Mouse (Mus musculus) neural tube, embryonic 14.5 days (tissue): ENCODE results near the gene Capn8. TPM values are rescaled to one million over a fixed set of nuclear protein-coding genes. Genes with fewer than 3 reads are reported as not detected.

ENCODE experiments used
- ATAC-seq: fragments of 200-750 bp; cut with Nextera tagmentation; 2 replicates; pipeline ENCODE4 v1.8.0; 2017; ENCODE audit warnings: low read depth, mild to moderate bottlenecking, moderate TSS enrichment, moderate library complexity
- H3K27ac ChIP-seq: fragments of 300-500 bp; sonication (generic); 2 replicates; pipeline ENCODE4 v1.5.1; 2014; ENCODE audit warnings: low read depth, mild to moderate bottlenecking, control low read depth, low read length, moderate library complexity, mixed read lengths
- H3K27me3 ChIP-seq: fragments of 300-500 bp; sonication (generic); 2 replicates; pipeline ENCODE4 v1.6.1; 2014; ENCODE audit warnings: low read length; ENCODE audit not compliant: control insufficient read depth, insufficient read depth
- H3K36me3 ChIP-seq: fragments of 300-500 bp; sonication (generic); 2 replicates; pipeline ENCODE4 v1.6.1; 2014; ENCODE audit warnings: low read length, mixed read lengths; ENCODE audit not compliant: control insufficient read depth, insufficient read depth
- H3K4me1 ChIP-seq: fragments of 300-500 bp; sonication (generic); 2 replicates; pipeline ENCODE4 v1.6.1; 2014; ENCODE audit warnings: low read length; ENCODE audit not compliant: control insufficient read depth, insufficient read depth
- H3K4me2 ChIP-seq: fragments of 300-500 bp; sonication (generic); 2 replicates; pipeline ENCODE4 v1.6.1; 2014; ENCODE audit warnings: mild to moderate bottlenecking, low read depth, low read length, control low read depth
- H3K4me3 ChIP-seq: fragments of 300-500 bp; sonication (generic); 2 replicates; pipeline ENCODE4 v1.5.1; 2014; ENCODE audit warnings: low read depth, low read length, control low read depth, mixed read lengths
- H3K9ac ChIP-seq: fragments of 300-500 bp; sonication (generic); replicated peaks from 2 replicates; pipeline ENCODE4 v1.6.1; 2014; ENCODE audit warnings: low read depth, mild to moderate bottlenecking, control low read depth, low read length, mixed read lengths
- H3K9me3 ChIP-seq: fragments of 300-500 bp; sonication (generic); 2 replicates; pipeline ENCODE4 v1.6.1; 2016; ENCODE audit warnings: low read length; ENCODE audit not compliant: control insufficient read depth
- WGBS: fragments of 180-500 bp; shearing (Covaris S2); extraction: QIAGEN DNeasy Blood & Tissue Kit; methylation state at CpG from one replicate; pipeline ENCODE4 v1.1.7; 2014; 5-methylcytosine and 5-hydroxymethylcytosine counted together
- polyA plus RNA-seq: library from polyadenylated mRNA; unstranded; fragments of >200 nt; fragmentation: Nextera tagmentation; extraction: Ambion mirVana; gene quantifications from 2 replicates; pipeline ENCODE4 v1.2.1, GENCODE M21; 2014

Gene Capn8
- polyA plus RNA-seq, 1 experiment from 2014 or later = not detected

DNA sequence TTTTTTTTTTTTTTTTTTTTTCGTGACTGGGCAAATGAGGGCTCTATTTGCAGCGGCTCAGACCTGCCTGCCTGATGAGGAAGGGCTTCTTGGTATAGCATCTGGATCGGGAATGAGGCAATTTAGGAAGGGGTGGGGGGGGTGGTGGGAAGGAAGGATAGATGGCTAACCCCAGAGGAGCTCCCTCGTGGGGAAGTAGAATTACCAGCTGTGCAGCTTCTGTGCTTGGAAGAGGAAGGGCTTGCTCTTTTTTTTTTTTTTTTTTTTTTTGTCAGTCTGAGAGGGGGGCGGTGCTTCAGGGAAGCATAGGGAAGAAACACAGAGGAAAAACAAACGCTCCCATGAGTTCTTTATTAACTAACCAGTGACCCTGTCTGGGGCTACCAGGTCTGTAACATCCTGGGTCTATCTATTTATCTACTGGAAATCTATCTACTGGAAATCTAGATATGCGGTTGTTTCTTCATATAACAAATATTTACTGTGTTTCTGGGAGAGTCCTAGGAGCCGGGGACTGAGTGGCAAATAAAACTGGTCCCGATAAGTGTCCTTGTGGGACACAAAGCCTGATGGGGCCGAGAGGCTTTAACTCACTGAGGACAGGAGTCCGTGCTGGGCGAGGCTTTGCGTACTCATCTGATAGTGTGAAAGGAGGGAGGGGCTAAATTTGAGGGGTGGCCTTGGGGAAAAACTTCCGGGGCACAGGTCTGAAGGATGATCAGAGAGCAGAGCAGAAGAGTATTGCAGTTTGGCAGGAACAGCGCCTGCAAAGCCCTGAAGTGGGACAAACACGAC lies 2.0 kb upstream of the Capn8 start:
- H3K9ac ChIP-seq = no peak overlapping the region
- H3K27ac ChIP-seq = no peak overlapping the region
- WGBS = 33% methylated on average over 16 of the region's 16 CpGs
- H3K36me3 ChIP-seq = no peaks in the 10 kb centered on the region
- no peaks in the 10 kb centered on the region for H3K27me3 ChIP-seq
- H3K4me3 ChIP-seq = no peak overlapping the region
- no peaks in the 10 kb centered on the region for H3K9me3 ChIP-seq
- peak; percentile 65 for ATAC-seq
- no peak overlapping the region for H3K4me2 ChIP-seq
- no peaks in the 10 kb centered on the region for H3K4me1 ChIP-seq

DNA sequence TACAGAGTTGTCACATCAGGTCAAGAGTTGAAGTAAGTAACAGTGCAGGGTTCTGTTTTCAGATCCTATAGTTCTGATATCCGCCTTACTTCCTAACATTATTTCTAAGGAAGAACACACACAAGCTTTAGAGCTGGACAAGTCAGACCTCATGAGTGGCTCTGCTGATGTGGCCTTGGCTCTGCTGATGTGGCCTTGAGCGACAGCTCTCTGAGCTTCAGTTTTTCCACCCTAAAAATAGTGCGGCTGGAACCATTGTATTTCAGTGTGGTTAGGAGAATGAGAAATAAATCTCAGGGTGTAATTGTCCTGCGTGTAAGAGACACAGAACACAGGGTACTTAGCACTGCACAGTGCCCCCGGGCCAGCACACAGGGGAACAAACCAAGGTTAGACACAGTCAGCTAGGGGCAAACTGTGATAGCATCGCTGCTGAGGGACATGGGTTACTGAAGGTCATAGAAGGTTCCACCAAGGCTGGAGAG lies 586 bp downstream of the Capn8 start:
- no peak for ATAC-seq
- Histone ChIP-seq H3K4me3 (no peak overlapping the region), H3K4me2 (no peak overlapping the region), H3K9me3 (no peaks in the 10 kb centered on the region), H3K9ac (no peak overlapping the region), H3K4me1 (no peaks in the 10 kb centered on the region), H3K27ac (no peak overlapping the region), H3K27me3 (no peaks in the 10 kb centered on the region), H3K36me3 (no peaks in the 10 kb centered on the region)
- 82% methylated on average over 6 of the region's 6 CpGs for whole genome bisulfite sequencing

DNA sequence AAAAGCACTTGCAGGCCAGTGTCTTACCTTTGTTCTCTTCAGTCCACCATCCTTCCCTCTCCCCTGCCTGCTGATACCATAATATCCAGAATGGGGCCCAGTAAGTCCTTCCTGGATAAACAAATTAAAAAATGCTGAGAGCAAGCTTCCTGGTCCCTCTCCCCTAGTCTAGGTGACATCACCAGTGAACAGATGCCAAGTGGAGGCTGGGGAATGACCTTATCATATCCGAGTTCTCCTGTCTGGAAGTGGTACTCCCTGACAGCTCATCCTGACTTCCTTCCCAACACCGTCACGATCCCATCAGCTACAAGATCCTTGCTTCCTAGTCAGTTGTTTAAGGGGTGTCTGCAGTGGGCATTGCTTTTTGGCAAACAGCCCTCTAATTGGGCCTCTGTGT lies 6.3 kb downstream of the Capn8 start:
- no peak overlapping the region for H3K9ac ChIP-seq
- H3K9me3 ChIP-seq = no peaks in the 10 kb centered on the region
- 76% methylated on average over 3 of the region's 3 CpGs for WGBS
- H3K4me2 ChIP-seq = no peak overlapping the region
- ATAC-seq = no peak
- H3K27me3 ChIP-seq = no peaks in the 10 kb centered on the region
- H3K4me1 ChIP-seq = 0 out of 2 replicates have a peak, but pooled peaks cover 2% of the 10 kb centered on the region
- H3K27ac ChIP-seq = no peak overlapping the region
- no peak overlapping the region for H3K4me3 ChIP-seq
- H3K36me3 ChIP-seq = no peaks in the 10 kb centered on the region

DNA sequence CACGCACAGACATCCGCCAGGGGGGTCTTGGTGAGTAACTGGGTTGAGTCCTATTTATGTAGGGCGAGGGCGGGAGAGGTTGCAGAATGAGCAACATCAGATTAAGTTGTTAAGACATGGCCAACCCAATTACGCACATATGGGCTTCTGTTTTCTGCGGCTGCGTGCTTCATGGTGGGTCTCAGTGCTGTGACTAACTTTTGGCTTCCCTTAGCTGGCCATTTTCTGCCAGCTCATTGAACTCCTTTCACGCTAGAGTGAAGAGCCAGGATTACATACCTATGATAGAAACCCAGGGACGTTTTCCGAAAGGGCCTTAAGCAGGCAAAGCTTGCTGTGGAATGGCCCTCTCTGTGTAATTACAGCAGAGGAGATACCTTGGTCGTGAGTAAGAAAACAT lies 7.2 kb downstream of the Capn8 start:
- H3K4me1 ChIP-seq = 0 out of 2 replicates have a peak, but pooled peaks cover 2% of the 10 kb centered on the region
- H3K9ac ChIP-seq = no peak overlapping the region
- no peak for ATAC-seq
- 86% methylated on average over 11 of the region's 11 CpGs for WGBS
- H3K9me3 ChIP-seq = no peaks in the 10 kb centered on the region
- H3K4me3 ChIP-seq = no peak overlapping the region
- H3K36me3 ChIP-seq = no peaks in the 10 kb centered on the region
- H3K27ac ChIP-seq = no peak overlapping the region
- H3K27me3 ChIP-seq = no peaks in the 10 kb centered on the region
- no peak overlapping the region for H3K4me2 ChIP-seq

DNA sequence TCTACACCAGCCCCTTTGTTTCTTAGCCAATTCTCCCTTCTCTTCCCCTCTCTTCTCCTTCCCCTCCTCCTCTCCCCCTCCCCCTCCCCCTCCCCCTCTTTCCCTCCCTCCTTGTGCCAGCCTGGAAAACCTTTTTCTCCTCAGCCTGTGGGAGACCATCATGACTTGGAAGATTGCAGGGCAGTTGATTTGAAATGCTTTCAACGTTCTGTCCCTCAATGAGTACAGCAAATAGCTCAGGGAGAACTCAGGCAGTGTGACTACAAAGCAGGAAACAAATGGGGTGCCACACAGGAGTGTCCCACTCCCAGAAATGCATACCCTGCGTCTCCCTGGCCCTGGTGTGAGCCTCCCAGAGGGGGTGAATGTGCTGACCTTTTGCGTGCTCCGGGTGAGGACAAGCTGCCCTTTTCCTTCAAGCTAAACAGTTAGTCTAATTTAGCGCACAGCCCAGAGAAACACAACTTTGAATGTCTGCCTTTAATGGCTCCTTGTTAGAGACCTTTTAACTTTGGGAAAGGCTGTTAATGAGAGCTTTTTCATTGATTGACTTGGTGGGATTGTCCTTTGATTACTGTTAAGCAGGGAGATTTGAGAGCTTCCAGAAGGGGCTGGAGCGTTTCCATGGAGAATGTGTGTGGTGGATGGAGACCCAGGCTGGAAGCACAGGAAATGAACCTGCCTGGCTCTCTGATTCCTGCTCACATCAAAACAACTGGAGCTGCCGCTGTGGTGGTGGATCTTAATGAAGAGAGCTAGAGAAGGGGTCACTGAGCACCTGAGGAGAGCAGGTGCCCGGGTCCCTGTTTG lies 9.3 kb downstream of the Capn8 start:
- WGBS = 9% methylated on average over 8 of the region's 8 CpGs
- ATAC-seq = peak; percentile 75; the same call in 1 of the 2 replicates

DNA sequence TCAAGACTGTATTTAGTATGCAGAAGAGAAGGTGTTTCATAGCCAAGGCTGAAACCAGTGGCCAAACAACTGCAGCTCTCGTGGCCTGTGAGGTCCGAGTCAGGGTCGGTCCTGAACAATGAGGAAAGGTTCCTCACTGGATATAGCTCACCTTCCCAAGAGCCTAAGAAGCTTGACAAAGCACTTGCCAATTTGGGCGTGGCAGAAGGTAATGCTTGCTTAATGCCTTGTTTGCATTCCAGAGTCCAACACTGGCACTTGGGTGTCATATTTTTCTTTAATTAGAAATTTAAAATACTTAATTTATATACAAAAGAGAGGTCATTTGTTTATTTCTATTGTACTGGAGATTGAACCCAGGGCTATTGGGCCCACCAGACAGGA lies 9.9 kb downstream of the Capn8 start:
- Histone ChIP-seq H3K27ac (no peak overlapping the region), H3K9me3 (no peaks in the 10 kb centered on the region), H3K27me3 (no peaks in the 10 kb centered on the region), H3K4me3 (no peak overlapping the region), H3K36me3 (no peaks in the 10 kb centered on the region), H3K4me1 (0 out of 2 replicates have a peak, but pooled peaks cover 2% of the 10 kb centered on the region), H3K9ac (no peak overlapping the region), H3K4me2 (no peak overlapping the region)
- no peak for ATAC-seq
- 35% methylated on average over 4 of the region's 4 CpGs for WGBS

More for the DNA sequence above, 9.3 kb downstream of the Capn8 start:
- no peak overlapping the region for H3K9ac ChIP-seq
- no peak overlapping the region for H3K4me3 ChIP-seq
- 0 out of 2 replicates have a peak, but pooled peaks cover 2% of the 10 kb centered on the region for H3K4me1 ChIP-seq
- no peak overlapping the region for H3K4me2 ChIP-seq
- H3K27me3 ChIP-seq = no peaks in the 10 kb centered on the region
- H3K27ac ChIP-seq = 0 out of 2 replicates have a peak overlapping the region, but pooled peaks have one; percentile 44
- H3K9me3 ChIP-seq = no peaks in the 10 kb centered on the region
- H3K36me3 ChIP-seq = no peaks in the 10 kb centered on the region

DNA sequence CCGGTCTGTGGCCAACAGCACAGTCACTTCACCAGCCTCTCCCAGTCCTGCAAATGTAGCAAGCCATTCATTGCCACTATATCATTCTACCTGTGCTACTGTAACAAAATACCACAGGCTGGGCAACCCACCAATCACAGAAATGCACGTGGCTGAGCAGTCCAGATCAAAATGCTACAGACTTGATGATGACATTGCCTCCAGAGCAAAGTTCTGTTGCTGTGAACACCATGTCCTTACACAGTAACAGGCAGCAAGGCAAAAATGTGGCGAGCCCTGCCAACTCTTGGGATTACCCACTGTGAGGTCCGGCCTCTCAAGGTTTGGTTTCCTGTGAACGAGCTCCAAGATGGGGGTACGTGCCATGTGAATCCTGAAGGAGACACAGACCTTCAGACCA lies 19.4 kb downstream of the Capn8 start:
- Histone ChIP-seq H3K36me3 (no peaks in the 10 kb centered on the region), H3K9ac (no peak overlapping the region), H3K27me3 (no peaks in the 10 kb centered on the region), H3K4me2 (no peak overlapping the region), H3K4me1 (no peaks in the 10 kb centered on the region), H3K27ac (no peak overlapping the region), H3K4me3 (no peak overlapping the region), H3K9me3 (no peaks in the 10 kb centered on the region)
- WGBS = 92% methylated on average over 6 of the region's 6 CpGs
- ATAC-seq = no peak

DNA sequence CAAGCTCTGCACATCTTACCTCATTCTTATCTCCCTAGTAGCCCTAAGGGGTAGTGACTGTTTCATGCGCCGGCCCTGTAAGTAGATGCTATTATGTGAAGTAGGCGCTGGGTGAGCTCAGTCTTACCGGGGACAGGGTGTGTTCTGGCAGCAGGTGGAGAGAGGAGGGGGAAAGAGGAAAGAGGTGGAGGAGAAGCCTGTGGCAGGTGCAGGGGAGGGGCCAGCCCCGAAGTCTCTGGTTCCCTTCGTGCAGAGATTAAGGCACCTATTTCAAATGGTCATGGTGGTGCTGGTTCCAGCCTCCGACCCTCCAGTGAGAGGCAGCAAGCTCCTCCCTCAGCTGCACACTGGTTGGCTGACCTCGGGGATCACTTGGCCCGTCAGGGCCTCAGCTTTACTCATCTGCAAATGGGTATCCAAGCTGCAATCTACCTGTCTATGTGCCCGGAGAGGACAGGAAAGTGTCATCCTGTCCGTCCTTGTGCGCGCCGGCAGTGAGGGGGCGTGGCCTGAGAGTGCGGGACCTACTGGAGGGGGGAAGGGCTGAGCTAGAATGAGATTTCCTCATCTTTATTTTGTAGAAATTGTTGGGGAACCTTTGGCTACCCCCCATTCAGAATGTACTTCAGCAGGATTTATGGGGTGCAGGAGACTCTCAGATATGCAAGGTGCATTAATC lies 20.5 kb downstream of the Capn8 start:
- H3K4me3 ChIP-seq = no peak overlapping the region
- no peak overlapping the region for H3K9ac ChIP-seq
- H3K9me3 ChIP-seq = no peaks in the 10 kb centered on the region
- no peaks in the 10 kb centered on the region for H3K36me3 ChIP-seq
- ATAC-seq = no peak
- peak overlapping the region; percentile 23; the same call in 1 of the 2 replicates for H3K4me2 ChIP-seq
- H3K27me3 ChIP-seq = no peaks in the 10 kb centered on the region
- 22% methylated on average over 16 of the region's 16 CpGs for WGBS
- no peaks in the 10 kb centered on the region for H3K4me1 ChIP-seq
- H3K27ac ChIP-seq = no peak overlapping the region
